Mouse (Mus musculus) left cerebral cortex, postnatal 36 days (tissue): ENCODE measurements at regions not wholly inside any gene's neighbourhood (a gene's known extent, or its start where the extent isn't known, plus 50 kb on each side); places are given as distances from the start of the nearest gene placed in this dataset.
A peak's percentile ranks its signal among the peaks of the same experiment; 100 is the strongest.

Experiments used
- DNase-seq, 2 experiments: peaks; one replicate each; pipeline ENCODE4 v3.0.0; 2021 to 2022; ENCODE audit warnings: low spot score in 2 of 2, mixed read lengths in 1 of 2
- intact Hi-C: fragments of 180-260 bp; cut with DNase I; formaldehyde crosslinking; loops from one replicate; pipeline ENCODE4 v1.15.1; 2025

DNA sequence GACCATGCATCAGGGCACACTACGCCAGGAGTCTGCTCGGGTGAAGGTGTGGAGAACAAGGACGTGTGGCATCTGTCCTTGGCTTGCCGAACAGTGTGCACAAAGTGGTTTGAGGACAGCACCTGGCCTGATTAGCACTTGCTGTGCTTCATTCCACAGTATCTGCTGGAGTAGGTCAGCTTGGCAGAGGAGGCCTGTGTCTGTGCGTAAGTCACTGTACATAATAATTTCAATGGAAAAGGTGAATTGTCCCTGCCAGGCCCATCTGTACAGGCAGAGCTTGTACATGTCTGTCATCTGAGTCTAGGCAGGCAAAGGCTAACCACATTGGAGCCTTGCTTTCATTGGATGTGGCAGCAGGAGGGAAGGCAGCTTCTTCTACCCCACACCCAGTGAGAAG, 979.5 kb upstream of the Car8 start:
- intact Hi-C loops: no loop called here
- no peak for DNase-seq

DNA sequence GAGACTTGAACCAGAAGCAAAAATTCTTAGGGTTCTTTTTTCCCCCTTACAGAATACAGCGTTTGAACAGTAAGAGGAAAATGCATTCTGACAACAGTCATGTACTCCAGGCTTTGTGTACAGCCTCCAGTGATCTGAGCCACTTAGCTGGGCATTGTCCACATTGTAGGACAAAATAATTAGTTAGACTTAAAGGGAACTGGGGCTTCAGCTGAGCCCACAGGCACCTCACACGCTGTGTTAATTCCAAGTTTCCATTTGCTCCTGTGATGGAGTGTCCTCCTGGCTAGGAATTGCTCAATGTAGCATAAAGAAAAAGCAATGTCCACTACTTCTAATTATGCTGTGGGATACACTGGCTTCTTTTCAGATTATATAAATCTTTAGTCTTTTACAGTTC, 969.8 kb upstream of the Car8 start:
- intact Hi-C loops: no loop called here
- no peak for DNase-seq

DNA sequence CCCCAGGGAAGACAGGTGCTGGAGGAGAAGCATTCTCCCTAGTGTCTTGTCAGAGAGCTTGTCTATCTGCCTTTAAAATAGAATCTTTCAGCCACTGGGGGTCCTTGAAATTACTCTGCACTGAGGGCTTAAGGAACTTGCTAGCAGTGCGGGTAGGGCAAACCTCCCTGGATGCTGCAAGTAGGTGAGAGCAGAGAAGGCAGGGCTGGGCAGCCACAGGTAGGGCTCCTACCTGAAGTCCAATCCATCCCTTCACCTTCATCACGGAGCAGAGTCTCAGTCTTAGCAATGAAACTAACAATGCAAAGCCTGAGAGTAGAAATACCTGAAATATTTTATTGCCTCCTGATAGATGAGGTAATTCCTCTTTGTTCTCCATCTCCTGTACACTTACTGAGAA, 961.2 kb upstream of the Car8 start:
- intact Hi-C loops: no loop called here
- DNase-seq: no peak

DNA sequence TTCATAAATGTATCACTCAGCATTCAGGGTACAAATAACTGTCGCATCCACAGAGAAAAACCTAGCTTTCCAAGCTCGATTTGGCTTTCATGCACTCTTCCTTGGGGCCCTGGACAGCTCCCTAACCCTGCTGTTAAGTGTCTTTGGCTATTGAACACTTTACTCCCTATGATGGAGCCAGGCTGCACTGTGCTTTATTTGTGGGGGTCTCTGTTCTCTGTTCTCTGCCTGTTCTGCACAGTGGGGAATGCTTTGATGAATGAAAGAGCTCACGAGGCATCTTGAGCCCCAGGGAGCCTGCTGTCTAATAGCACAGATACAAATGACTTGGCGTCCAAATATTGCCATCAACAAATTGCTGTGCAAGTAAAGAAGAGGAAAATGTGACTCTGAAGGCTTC, 957.6 kb upstream of the Car8 start:
- DNase-seq: no peak
- intact Hi-C loops: no loop called here

DNA sequence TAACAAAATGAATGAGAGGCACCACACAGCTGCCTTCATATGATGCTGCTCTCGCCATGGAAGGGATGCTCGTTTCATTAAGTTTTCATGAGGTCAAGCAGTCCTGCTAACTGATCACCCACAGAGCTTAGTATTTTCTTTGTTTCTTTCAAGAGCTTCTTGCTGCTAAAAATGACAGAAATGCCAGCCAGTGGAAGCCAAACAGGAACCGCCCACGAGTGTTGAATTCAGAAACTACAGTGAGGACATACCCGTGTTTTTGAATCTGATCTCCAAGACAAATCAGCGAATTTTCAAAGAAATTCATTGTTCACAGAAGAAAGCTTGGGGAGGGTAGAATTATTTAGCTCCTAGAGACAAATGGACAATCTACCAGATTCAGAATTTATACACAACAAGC, 954.3 kb upstream of the Car8 start:
- peak in 1 of 2 experiments; percentile 19 for DNase-seq
- intact Hi-C loops: no loop called here

DNA sequence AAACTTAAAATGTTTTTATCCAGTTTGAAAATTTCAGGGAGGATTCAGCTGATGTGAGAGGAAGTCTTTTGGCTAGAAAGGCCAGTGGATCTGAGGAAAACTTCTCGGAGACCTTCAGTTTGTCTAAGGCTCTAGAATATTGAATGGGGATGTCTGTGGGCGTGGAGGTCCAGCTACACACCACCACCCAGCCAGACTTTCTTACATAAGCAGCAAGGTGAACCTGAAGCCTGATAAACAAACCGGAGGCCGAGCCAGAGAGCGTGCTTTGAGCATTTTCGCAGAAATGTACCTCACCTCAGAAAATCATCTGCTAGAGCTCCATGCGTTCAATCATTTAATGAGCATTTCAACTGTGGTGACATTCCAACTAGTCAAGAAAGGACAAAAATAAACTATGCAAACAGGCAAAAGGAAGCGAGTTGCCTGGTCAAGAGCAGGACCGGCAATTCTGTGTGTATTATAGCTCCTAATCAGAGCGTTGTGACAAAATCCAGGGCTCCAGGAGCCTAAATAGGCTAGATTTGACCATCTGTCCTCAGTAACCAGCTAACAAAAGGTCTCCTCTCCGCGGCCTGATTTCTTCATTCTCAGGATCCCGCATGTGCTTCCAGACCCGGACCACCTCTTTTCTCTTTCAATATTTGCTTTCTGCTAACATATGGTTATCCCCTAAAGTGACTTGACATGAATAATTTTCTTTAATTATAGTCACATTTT, 946.5 kb upstream of the Car8 start:
- no peak for DNase-seq
- intact Hi-C loops: no loop called here

DNA sequence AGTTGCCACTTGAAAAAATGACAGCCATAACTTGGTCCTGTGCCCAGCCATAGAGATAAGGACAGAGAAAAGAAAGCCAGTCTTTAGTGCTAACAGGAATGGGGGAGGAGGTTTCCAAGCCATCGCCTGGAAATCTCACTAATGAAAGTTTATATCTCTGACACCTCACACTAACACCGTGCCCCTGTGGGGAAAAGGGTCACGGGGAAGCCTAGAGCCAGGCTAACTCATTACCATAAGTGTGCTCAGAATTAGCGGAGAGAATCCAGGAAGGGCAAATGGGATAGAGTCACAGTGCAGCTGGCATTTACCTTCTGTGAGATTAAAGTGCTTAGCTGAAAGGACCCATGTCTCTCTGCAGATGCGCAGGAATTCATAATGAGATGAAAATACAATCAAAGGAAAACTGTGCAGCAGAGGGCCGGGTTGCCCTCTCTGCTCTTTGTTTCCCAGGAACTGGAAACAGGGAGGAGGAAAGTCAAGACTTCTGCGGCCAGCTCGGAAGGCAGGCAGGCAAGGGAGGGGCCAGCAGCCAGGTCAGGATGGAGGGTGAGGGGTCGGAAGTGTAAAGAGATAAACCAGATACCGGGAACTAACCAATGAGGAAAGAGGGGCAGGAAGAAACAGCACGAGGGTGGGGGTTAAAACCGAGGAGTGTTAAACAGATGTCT, 945.7 kb upstream of the Car8 start:
- no peak for DNase-seq
- intact Hi-C loops: no loop called here

DNA sequence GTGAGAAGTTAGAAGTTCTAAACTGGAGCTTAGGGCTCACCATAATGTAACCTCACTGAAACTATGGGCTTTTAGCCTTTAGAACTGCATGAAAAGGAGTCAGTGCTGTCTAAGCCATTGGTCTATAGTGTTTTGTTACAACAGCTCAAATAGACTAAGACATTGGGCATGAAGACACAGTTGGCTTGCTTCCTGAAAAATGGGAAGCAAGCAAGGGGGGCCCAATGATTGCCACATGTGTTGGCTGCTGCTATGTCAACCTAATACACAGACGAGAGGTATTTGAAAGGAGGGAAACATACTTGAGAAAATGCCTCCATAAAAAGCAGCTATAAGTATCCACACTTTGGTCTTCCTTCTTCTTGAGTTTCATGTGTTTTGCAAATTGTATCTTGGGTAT, 935.5 kb upstream of the Car8 start:
- DNase-seq: no peak
- intact Hi-C loops: no loop called here

DNA sequence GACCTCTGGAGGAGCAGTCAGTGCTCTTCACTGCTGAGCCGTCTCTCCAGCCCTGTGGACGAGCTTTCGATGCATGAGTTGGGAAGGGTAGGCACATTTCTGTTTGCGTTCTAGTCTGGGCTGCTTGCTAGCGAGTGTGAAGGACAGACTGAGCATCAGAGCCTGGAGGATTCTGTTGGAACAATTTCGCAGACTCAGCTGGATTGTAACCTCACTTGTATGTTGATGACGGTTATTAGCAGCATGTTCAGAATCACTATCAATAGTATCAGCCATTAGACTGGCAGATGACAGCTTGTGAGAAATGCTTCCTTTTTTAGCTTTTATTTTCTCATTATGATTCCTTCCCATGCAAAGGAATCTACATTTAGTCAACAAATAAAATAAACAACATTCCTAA, 923.5 kb upstream of the Car8 start:
- intact Hi-C loops: no loop called here
- no peak for DNase-seq

DNA sequence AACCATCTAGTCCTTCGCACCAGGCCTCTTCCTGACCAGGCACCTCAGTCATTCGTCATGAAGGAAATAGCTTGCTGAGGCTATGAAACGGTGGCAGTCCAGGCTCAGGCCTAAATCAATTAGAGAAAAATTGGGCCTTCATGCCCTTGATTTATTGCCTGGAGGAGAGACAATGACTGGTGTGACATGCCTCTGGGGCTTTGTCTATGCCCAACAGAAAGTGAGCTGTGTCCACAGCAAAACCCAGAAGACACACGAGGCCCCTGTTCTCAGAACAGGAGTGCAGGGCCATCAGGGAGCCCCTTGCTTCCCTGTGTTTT, 922.9 kb upstream of the Car8 start:
- DNase-seq: no peak
- intact Hi-C loops: no loop called here

DNA sequence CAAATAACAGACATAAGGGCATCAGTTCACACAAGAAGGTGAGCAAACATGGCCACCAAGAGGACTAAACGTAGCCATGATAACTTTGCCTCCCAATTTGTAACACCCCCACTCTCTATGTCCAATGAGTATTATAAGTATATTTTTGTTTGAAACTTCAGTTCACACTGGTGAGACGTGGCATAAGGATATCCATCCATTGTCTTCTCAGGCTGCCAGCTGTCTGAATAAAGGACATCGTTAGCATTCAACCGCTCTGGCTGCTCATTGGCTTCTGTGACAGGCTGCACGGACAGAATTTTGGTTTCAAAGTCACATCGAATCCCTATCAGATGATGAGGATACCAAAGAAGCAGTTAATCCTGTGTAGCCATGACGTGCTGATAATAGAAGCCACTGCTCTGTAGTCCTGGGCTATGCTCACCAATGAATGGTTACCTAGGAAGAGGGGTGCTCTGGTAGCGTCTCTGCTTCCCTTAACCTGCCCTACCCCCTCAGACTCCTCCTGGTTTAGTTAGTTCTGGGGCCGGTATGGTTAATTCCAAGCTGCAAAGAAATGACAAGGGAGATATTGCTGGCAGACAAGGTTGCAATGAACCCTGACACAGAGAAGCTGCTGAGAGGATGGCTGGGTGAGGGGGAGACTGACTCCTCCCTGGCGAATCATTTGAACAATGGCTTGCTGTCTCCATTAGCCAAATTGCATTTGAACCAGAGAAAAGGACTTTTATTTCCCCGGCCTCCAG, 922.4 kb upstream of the Car8 start:
- intact Hi-C loops: no loop called here
- DNase-seq: no peak

DNA sequence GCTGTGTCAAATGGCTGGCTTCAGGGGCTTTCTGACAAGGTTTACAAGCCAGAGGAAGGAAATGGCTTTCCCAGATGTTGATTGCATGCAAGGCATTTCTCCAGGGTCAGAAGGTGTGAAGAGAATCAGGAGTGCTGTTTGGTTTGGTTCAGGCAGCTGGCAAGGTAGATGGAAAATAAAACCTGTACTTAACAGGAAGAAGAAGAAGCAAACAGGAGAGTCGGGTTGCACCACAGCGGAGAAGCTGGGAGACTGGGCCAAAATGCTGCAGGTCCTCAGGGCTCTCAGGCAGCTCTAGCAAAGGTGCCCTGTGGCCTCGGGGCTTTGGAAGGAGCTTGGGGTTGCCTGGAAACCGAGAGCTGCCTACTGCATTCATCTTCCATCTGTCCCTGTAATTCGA, 908.9 kb upstream of the Car8 start:
- DNase-seq: no peak
- intact Hi-C loops: no loop called here

DNA sequence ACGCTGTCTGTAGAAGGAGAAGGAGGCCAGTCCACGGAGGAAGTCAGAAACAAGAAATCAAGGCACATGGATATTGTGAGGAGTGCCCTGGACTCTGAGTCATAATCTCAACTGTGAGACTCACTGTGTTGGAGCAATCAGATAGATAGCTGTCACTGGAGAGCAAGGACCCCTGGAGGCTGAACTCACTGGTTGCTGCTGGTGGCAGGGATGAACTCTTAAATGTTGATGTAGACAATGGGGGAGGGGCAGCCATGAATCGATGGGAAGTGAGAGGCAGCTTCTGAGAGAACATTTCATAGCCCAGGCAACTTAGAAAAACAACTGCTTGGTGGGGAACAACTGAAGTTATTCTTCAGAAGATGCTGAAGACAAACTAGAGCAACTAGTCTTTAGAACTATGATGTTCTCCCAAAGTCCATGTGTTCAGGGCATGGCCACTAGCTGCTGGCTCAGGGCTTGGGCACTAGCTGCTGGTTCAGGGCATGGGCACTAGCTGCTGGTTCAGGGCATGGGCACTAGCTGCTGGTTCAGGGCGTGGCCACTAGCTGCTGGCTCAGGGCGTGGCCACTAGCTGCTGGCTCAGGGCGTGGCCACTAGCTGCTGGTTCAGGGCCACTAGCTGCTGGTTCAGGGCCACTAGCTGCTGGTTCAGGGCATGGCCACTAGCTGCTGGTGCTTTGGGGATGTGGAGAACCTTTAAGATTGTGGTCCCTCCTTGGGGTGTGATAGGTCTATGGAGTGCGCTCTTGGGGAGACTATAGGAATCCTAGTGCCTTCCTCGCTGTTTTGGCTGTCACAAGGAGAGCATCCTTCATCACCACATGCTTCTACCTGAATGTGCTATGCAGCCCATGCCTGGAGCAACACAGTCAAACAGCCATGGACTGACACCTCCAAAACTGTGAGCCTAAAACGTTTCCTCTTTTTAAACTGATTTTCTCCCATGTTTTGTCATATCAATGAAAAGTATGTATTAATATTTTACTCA, 905.7 kb upstream of the Car8 start:
- DNase-seq: no peak
- intact Hi-C loops: no loop called here

DNA sequence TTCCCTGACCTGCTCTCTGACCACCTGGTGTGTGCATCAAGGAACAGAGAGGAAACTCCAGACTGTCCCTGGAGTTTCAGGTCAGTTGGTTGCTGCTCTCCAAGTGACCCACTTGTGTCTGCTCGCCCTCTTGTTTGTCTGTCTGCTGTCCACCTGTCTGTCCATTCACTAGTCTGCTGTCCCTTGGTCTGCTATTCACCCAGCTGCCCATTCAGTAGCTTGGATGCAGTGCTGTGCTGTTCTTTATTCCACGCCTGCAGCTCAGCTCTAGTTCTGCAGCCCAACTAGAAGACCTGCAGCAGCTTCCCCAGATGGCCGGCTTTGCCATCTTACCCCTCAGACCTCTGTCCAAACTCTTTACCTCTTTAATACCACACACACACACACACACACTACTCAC, 904.2 kb upstream of the Car8 start:
- DNase-seq: no peak
- intact Hi-C loops: no loop called here

DNA sequence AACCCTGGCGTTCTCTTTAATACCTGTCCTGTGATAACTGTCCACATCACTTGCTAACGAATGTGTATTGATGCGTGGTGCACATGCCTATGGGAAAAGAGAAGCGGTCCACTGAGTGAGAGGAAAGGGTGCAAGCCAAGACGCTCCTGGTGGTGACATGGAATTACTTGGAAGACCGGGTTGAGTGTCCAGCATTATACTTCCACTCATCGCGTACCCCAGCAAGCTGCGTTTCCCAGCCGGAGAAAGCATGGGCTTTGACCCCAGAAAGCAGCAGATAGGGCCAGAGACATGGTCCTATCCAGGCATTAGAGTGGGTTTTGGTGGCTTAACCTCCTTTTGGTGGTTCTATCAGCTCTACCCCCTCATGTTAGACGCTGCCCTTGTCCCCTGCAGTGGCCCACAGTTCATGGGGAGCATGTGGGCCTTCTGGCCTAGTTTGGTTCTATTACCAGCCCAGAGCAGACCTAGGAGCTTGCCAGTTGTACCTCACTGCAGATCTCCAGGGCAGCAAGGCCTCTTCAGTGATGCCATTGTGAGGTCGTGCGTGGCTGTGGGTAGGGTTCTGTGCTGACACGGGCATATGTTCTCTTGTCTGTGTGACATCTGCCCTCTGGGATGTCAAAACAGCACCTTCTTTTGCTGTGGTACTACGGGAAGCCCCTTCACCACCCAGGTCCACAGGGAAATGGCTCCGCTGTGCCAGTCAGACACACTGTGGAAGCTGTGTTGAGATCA, 903.3 kb upstream of the Car8 start:
- no peak for DNase-seq
- intact Hi-C loops: no loop called here

DNA sequence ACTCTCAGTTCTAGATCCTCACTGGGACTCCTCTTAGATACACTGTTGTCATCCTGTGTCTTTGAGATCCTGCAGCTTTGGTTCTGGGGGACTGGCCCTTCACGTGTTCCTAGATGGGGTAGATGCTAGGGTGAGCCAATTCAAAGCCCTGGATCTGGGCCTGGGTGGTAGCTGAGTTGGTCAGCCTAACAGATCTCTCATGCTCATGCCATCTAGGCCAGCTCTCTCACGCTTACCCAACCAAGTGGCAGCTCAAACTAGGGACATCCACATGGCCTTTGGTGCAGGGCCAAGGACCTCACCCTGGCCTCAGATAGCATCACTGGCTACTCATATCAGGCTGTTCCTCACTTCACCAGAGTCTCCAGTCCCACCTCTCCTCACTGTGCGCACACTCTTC, 901.9 kb upstream of the Car8 start:
- DNase-seq: no peak
- intact Hi-C loops: no loop called here

DNA sequence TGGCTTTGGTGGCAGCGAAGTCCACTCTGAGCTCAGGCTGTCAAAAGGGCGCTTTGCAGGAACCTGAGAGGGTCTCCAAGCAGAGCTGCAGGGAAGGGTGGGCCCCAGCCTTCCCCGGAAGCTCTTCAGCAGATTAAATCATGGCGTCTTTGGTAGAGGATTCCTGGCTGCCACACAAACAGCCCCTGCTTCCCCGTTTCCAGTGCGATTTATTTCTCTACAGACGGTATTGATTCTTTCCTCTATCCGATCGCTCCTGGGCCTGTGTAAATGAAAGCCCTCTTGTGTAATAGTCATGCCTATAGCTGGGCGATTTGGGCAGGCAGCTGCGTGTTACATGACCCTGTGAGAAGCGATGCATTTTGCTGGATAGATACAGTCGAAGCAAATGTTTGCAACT, 897.8 kb upstream of the Car8 start:
- DNase-seq: no peak
- intact Hi-C loops: loop anchor here (1.0 to 10.0 kb wide), 4 partner anchors 134 to 394 kb away; no protein-coding TSS in a partner anchor

DNA sequence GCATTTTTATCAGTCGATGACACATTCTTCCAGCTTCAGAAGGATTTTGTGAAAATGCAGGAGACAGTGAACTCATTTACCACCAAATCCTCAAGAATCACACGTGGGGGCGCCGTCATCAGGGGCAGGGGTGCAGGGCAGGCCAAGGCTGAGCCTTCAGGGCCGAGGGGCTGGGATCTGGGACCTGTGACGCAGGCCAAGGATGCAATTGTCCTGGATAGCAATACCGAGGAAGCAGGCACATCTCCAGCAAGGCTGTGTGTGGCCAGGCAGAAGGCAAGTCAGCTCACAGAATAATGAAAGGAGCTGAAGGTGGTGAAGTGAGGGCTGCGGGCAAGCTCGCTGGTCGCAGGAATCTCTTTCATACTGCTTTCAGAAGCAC, 897.3 kb upstream of the Car8 start:
- intact Hi-C loops: loop anchor here (1.0 to 10.0 kb wide), 4 partner anchors 135 to 394 kb away; no protein-coding TSS in a partner anchor
- DNase-seq: peak in 1 of 2 experiments; percentile 46

DNA sequence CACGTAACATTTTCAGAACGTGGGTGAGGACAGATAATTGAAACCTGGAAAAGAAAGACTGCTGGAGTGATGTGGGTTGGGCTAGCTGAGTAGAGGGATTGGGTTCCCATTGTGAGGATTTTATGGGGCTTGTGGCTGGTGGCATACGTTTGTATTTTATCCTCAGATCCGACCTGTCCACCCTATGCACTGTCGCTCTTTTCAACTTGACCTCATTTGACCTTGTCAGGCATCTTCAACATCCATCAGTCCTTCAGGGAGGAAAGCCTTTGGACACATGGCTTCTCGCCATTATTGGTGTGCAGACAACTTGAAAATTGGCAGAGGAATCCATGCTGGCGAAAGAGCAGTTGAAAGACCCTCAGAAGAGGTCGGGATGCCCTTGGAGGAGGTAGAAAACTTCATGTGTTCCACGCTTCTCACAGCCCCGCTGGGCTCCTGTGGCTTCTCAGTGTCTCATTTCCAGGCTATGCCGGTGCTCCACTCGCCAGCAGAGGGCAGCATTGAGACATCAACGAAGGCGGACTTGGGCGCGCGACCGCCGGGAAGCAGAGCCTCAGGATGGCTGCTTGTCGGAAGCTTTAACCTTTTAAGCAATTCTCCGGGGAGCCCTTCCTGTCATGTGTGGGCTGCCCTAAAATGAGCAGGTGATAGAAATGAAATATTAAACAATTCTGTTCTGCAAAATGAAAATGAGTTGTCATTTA, 896.8 kb upstream of the Car8 start:
- peak; percentile 94 to 96 for DNase-seq
- intact Hi-C loops: loop anchor here (1.0 to 10.0 kb wide), 4 partner anchors 135 to 395 kb away; no protein-coding TSS in a partner anchor
